Mouse (Mus musculus) MEL (cell line): Measurements from ENCODE around the gene Mrpl57. TPM values are rescaled to one million over a fixed set of nuclear protein-coding genes. Genes with fewer than 3 reads are reported as not detected.

Experiments
- DNase-seq: peaks from one replicate; pipeline ENCODE4 v3.0.0; 2011; ENCODE audit warnings: low read depth, low spot score
- H3K27ac ChIP-seq: 2 replicates; pipeline ENCODE4 v1.5.1; 2012; ENCODE audit warnings: low read depth, mild to moderate bottlenecking, control low read depth, low read length, moderate library complexity; ENCODE audit not compliant: control insufficient read depth
- H3K27me3 ChIP-seq, 2 experiments: fragments of 150-350 bp in 1 of 2; sonication (generic) in 1 of 2; 2 replicates each; pipeline ENCODE4 v1.6.1; 2012; ENCODE audit warnings: low read length in 2 of 2, mild to moderate bottlenecking in 2 of 2, improper control_type of control experiment in 1 of 2, moderate library complexity in 1 of 2; ENCODE audit not compliant: insufficient read depth in 2 of 2, control insufficient read depth in 1 of 2
- H3K36me3 ChIP-seq, 2 experiments: 2 replicates each; pipeline ENCODE4 v1.6.1; 2012 to 2014; ENCODE audit warnings: low read length in 2 of 2, improper control_type of control experiment in 1 of 2, inconsistent platforms in 1 of 2, mild to moderate bottlenecking in 1 of 2; ENCODE audit not compliant: insufficient read depth in 2 of 2, control insufficient read depth in 1 of 2
- H3K4me1 ChIP-seq, 2 experiments: fragments of 150-350 bp in 1 of 2; sonication (generic) in 1 of 2; 2 replicates each; pipeline ENCODE4 v1.6.1; 2012; ENCODE audit warnings: low read length in 2 of 2, improper control_type of control experiment in 1 of 2, mild to moderate bottlenecking in 1 of 2; ENCODE audit not compliant: insufficient read depth in 2 of 2, control insufficient read depth in 1 of 2
- H3K4me3 ChIP-seq, 2 experiments: fragments of 150-350 bp in 1 of 2; sonication (generic) in 1 of 2; 2 replicates each; pipeline ENCODE4 v1.5.1; 2012; ENCODE audit warnings: low read depth in 2 of 2, low read length in 2 of 2, mild to moderate bottlenecking in 2 of 2, moderate library complexity in 2 of 2, control low read depth in 1 of 2, improper control_type of control experiment in 1 of 2; ENCODE audit not compliant: control insufficient read depth in 1 of 2, insufficient read depth in 1 of 2
- H3K79me2 ChIP-seq: 2 replicates; pipeline ENCODE4 v1.6.1; 2012; ENCODE audit warnings: mild to moderate bottlenecking, low read length, moderate library complexity; ENCODE audit not compliant: control insufficient read depth, poor library complexity, insufficient read depth
- H3K9ac ChIP-seq: 2 replicates; pipeline ENCODE4 v1.6.1; 2012; ENCODE audit warnings: low read depth, mild to moderate bottlenecking, control low read depth, low read length, moderate library complexity; ENCODE audit not compliant: control insufficient read depth, poor library complexity, severe bottlenecking
- H3K9me3 ChIP-seq: fragments of 150-350 bp; sonication (generic); replicated peaks from 2 replicates; pipeline ENCODE4 v1.6.1; 2012; ENCODE audit warnings: mild to moderate bottlenecking, low read length, improper control_type of control experiment, moderate library complexity; ENCODE audit not compliant: insufficient read depth
- CTCF ChIP-seq, 3 experiments: IDR thresholded peaks in 2 of 3; conservative IDR thresholded peaks in 1 of 3; 2 replicates each; pipeline ENCODE4 v1.5.1; 2011 to 2012; ENCODE audit warnings: low read length in 3 of 3, low read depth in 2 of 3, mild to moderate bottlenecking in 2 of 3, improper control_type of control experiment in 1 of 3, inconsistent platforms in 1 of 3, mixed read lengths in 1 of 3, moderate library complexity in 1 of 3; ENCODE audit not compliant: control insufficient read depth in 1 of 3, insufficient read depth in 1 of 3, poor library complexity in 1 of 3, severe bottlenecking in 1 of 3
- ELF1 ChIP-seq: IDR thresholded peaks from 2 replicates; pipeline ENCODE4 v1.6.1; 2014; ENCODE audit warnings: low read depth, mild to moderate bottlenecking, inconsistent platforms, low read length, improper control_type of control experiment, moderate library complexity
- EP300 ChIP-seq, 2 experiments: IDR thresholded peaks; 2 replicates each; pipeline ENCODE4 v1.6.1; 2011; ENCODE audit warnings: improper control_type of control experiment in 2 of 2, low read length in 2 of 2, low read depth in 1 of 2, mild to moderate bottlenecking in 1 of 2
- ETS1 ChIP-seq: IDR thresholded peaks from 2 replicates; pipeline ENCODE4 v1.6.1; 2012; ENCODE audit warnings: low read depth, mild to moderate bottlenecking, inconsistent platforms, low read length, improper control_type of control experiment, moderate library complexity
- GABPA ChIP-seq: IDR thresholded peaks from 2 replicates; pipeline ENCODE4 v1.6.1; 2012; ENCODE audit warnings: low read depth, mild to moderate bottlenecking, inconsistent platforms, low read length, improper control_type of control experiment, moderate library complexity
- GATA1 ChIP-seq: IDR thresholded peaks from 2 replicates; pipeline ENCODE4 v1.6.1; 2011; ENCODE audit warnings: low read depth, low read length, improper control_type of control experiment
- HCFC1 ChIP-seq: IDR thresholded peaks from 2 replicates; pipeline ENCODE4 v1.6.1; 2012; ENCODE audit warnings: low read depth, mild to moderate bottlenecking, inconsistent platforms, low read length, improper control_type of control experiment, moderate library complexity
- MAFK ChIP-seq: IDR thresholded peaks from 2 replicates; pipeline ENCODE4 v1.6.1; 2011; ENCODE audit warnings: low read depth, mild to moderate bottlenecking, low read length, improper control_type of control experiment, borderline replicate concordance
- MAX ChIP-seq: IDR thresholded peaks from 2 replicates; pipeline ENCODE4 v1.6.1; 2011; ENCODE audit warnings: low read length, improper control_type of control experiment
- MEF2A ChIP-seq: IDR thresholded peaks from 2 replicates; pipeline ENCODE4 v1.6.1; 2014; ENCODE audit warnings: low read depth, mild to moderate bottlenecking, inconsistent platforms, low read length, improper control_type of control experiment; ENCODE audit not compliant: poor library complexity, insufficient replicate concordance, severe bottlenecking; ENCODE audit errors: extremely low read depth
- MYC ChIP-seq: IDR thresholded peaks from 2 replicates; pipeline ENCODE4 v1.6.1; 2011; ENCODE audit warnings: low read depth, mild to moderate bottlenecking, low read length, improper control_type of control experiment, moderate library complexity
- NELFE ChIP-seq: IDR thresholded peaks from 2 replicates; pipeline ENCODE4 v1.6.1; 2011; ENCODE audit warnings: low read depth, low read length, improper control_type of control experiment
- NRF1 ChIP-seq: IDR thresholded peaks from 2 replicates; pipeline ENCODE4 v1.6.1; 2014; ENCODE audit warnings: low read depth, mild to moderate bottlenecking, inconsistent platforms, low read length, improper control_type of control experiment, moderate library complexity; ENCODE audit not compliant: poor library complexity, insufficient read depth, severe bottlenecking
- POLR2AphosphoS2 ChIP-seq: IDR thresholded peaks from 2 replicates; pipeline ENCODE4 v1.6.1; 2011; ENCODE audit warnings: low read length, improper control_type of control experiment
- RCOR1 ChIP-seq: IDR thresholded peaks from 2 replicates; pipeline ENCODE4 v1.6.1; 2012; ENCODE audit warnings: low read depth, mild to moderate bottlenecking, inconsistent platforms, low read length, improper control_type of control experiment
- SIN3A ChIP-seq: IDR thresholded peaks from 2 replicates; pipeline ENCODE4 v1.6.1; 2012; ENCODE audit warnings: low read length, improper control_type of control experiment, inconsistent platforms
- UBTF ChIP-seq: IDR thresholded peaks from 2 replicates; pipeline ENCODE4 v1.6.1; 2012; ENCODE audit warnings: low read depth, mild to moderate bottlenecking, inconsistent platforms, low read length, improper control_type of control experiment, moderate library complexity, borderline replicate concordance; ENCODE audit not compliant: insufficient read depth
- USF2 ChIP-seq, 2 experiments: IDR thresholded peaks; 2 replicates each; pipeline ENCODE4 v1.6.1; 2011 to 2012; ENCODE audit warnings: improper control_type of control experiment in 2 of 2, low read length in 2 of 2, borderline replicate concordance in 1 of 2, inconsistent platforms in 1 of 2, low read depth in 1 of 2, mild to moderate bottlenecking in 1 of 2; ENCODE audit not compliant: insufficient read depth in 1 of 2
- ZC3H11A ChIP-seq: IDR thresholded peaks from 2 replicates; pipeline ENCODE4 v1.6.1; 2012; ENCODE audit warnings: low read depth, mild to moderate bottlenecking, inconsistent platforms, low read length, improper control_type of control experiment
- ZKSCAN1 ChIP-seq: IDR thresholded peaks from 2 replicates; pipeline ENCODE4 v1.6.1; 2012; ENCODE audit warnings: low read depth, mild to moderate bottlenecking, inconsistent platforms, low read length, improper control_type of control experiment, moderate library complexity
- ZMIZ1 ChIP-seq: IDR thresholded peaks from 2 replicates; pipeline ENCODE4 v1.6.1; 2012; ENCODE audit warnings: low read depth, mild to moderate bottlenecking, inconsistent platforms, low read length, improper control_type of control experiment, moderate library complexity
- ZNF384 ChIP-seq: IDR thresholded peaks from 2 replicates; pipeline ENCODE4 v1.6.1; 2012; ENCODE audit warnings: low read depth, mild to moderate bottlenecking, inconsistent platforms, low read length, improper control_type of control experiment
- polyA plus RNA-seq, 2 experiments: library from polyadenylated mRNA; stranded (reverse) in 1 of 2; unstranded in 1 of 2; fragments of >175 nt in 1 of 2; fragments of >200 nt in 1 of 2; gene quantifications; 2 replicates each; pipeline versions ENCODE4 v1.2.1 to v1.2.4; 2012; ENCODE audit warnings: low replicate concordance in 2 of 2, low read depth in 1 of 2; ENCODE audit not compliant: insufficient read length in 2 of 2, insufficient read depth in 1 of 2, missing spikeins in 1 of 2
- total RNA-seq: library from RNA; depleted of rRNA; stranded (reverse); fragments of 300-350 nt; gene quantifications from 2 replicates; pipeline ENCODE4 v1.2.3, GENCODE M21; 2012

Mrpl57 gene
- total and polyA plus RNA-seq, 3 experiments: 126 to 184 TPM; not detected in 1

DNA sequence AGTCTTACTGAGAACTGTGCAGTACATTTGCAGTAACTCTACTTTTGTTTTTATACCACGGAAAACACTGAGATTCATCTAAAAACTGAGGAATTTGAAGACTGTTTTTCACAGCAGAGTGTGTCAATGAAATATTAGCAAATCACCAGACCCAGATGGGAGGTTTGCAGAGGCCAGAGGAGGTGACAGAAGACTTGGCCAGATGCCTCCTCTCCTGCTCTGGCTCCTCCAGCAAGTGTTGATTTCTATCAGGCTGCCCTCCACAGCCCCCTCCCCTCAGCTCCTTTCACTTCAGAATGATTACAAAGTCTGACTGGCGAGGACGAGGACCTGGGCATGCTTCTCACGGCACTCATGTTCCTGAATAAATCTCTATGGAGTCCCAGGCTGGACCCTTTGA lies 38.6 kb upstream of the Mrpl57 start:
- Histone ChIP-seq H3K79me2 (no peaks in the 10 kb centered on the region), H3K4me1 (no peaks in the 10 kb centered on the region), H3K27ac (no peak overlapping the region), H3K27me3 (peaks cover 2 to 4% of the 10 kb centered on the region in 2 experiments), H3K4me3 (no peak overlapping the region), H3K9ac (no peak overlapping the region), H3K9me3 (no peaks in the 10 kb centered on the region), H3K36me3 (no peaks in the 10 kb centered on the region)
- DNase-seq: no peak
- TF ChIP-seq NELFE (no peak), ZMIZ1 (no peak), GATA1 (no peak), UBTF (no peak), ZC3H11A (no peak), ELF1 (no peak), MAX (no peak), RCOR1 (no peak), POLR2AphosphoS2 (no peak), MAFK (no peak), USF2 (IDR thresholded peaks at IDR 0.05; ENCODE audit: borderline replicate concordance in 1 of 2, insufficient read depth in 1 of 2, low read depth in 1 of 2, low read length in 2 of 2) (no peak), NRF1 (no peak), EP300 (IDR thresholded peaks at IDR 0.05; ENCODE audit: low read depth in 1 of 2, low read length in 2 of 2) (no peak), MYC (no peak), CTCF (IDR thresholded peaks at IDR 0.05 in 2 of 3, conservative IDR thresholded peaks at IDR 0.05 in 1 of 3; ENCODE audit: control insufficient read depth in 1 of 3, insufficient read depth in 1 of 3, low read depth in 2 of 3, low read length in 3 of 3, poor library complexity in 1 of 3, severe bottlenecking in 1 of 3) (no peak), SIN3A (no peak), HCFC1 (no peak), ETS1 (no peak), GABPA (no peak), ZKSCAN1 (no peak)

DNA sequence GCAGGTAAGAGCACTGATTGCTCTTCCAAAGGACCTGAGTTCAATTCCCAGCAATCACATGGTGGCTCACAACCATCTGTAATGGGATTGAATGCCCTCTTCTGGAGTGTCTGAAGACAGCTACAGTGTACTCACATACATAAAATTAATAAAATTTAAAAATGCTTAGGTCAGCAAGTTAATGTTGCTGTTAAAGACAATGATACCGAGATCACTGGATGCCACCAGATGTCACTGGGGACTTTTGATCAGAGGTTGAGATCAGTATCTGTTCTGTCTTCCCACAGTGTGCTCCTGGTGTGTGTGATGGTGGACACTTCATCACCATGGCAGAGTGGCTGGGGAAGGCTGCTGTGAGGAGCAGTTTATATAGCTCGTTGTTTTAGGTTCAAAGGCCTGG lies 36.7 kb upstream of the Mrpl57 start:
- H3K9me3 ChIP-seq: no peaks in the 10 kb centered on the region
- H3K27ac ChIP-seq: no peak overlapping the region
- H3K4me3 ChIP-seq: no peak overlapping the region
- H3K4me1 ChIP-seq: no peaks in the 10 kb centered on the region
- H3K36me3 ChIP-seq: no peaks in the 10 kb centered on the region
- TF ChIP-seq MAFK: peak; percentile 66; the same call in 1 of the 2 replicates
- TF ChIP-seq USF2 (IDR thresholded peaks at IDR 0.05; ENCODE audit: borderline replicate concordance in 1 of 2, insufficient read depth in 1 of 2, low read depth in 1 of 2, low read length in 2 of 2): no peak
- TF ChIP-seq MEF2A: no peak
- no peak for TF ChIP-seq ZNF384
- no peak overlapping the region for H3K9ac ChIP-seq
- no peaks in the 10 kb centered on the region for H3K79me2 ChIP-seq
- H3K27me3 ChIP-seq: peaks cover 3 to 4% of the 10 kb centered on the region in 2 experiments
- no peak for DNase-seq
